Mouse (Mus musculus): ENCODE measurements around the gene Max. TPM values are rescaled to one million over a fixed set of nuclear protein-coding genes. Genes with fewer than 3 reads are reported as not detected.
A peak's percentile ranks its signal among the peaks of the same experiment; 100 is the strongest.

Gene Max
- total RNA-seq, 2 experiments from 2014 or later, result 26.4 to 35.6 TPM

GRCm38 (mm10) chr12:76961052-76961931 is 709 bp downstream of the Max start:
- intact Hi-C loops (cut with DNase I; ENCODE audit: low total_unique reads), result no loop called here
- DNase-seq, result peak; percentile 51

GRCm38 (mm10) chr12:76957688-76958087 is 4.3 kb downstream of the Max start:
- intact Hi-C loops (cut with DNase I; ENCODE audit: low total_unique reads), result no loop called here
- DNase-seq, result no peak

- peak; percentile 85 for DNase-seq
- intact Hi-C loops (cut with DNase I; ENCODE audit: low total_unique reads), result no loop called here
Measured at GRCm38 (mm10) chr12:76954698-76955423, 7.1 kb downstream of the Max start.

GRCm38 (mm10) chr12:76953750-76954363 is 8.1 kb downstream of the Max start:
- no peak for DNase-seq
- intact Hi-C loops (cut with DNase I; ENCODE audit: low total_unique reads), result no loop called here

GRCm38 (mm10) chr12:76950330-76950729 is 11.7 kb downstream of the Max start:
- intact Hi-C loops (cut with DNase I; ENCODE audit: low total_unique reads), result no loop called here
- DNase-seq, result no peak

GRCm38 (mm10) chr12:76948781-76949180 is 13.2 kb downstream of the Max start:
- intact Hi-C loops (cut with DNase I; ENCODE audit: low total_unique reads), result no loop called here
- no peak for DNase-seq

- intact Hi-C loops (cut with DNase I; ENCODE audit: low total_unique reads), result no loop called here
- no peak for DNase-seq
Measured at GRCm38 (mm10) chr12:76948185-76948584, 13.8 kb downstream of the Max start.

- intact Hi-C loops (cut with DNase I; ENCODE audit: low total_unique reads), result no loop called here
- DNase-seq, result no peak
Measured at GRCm38 (mm10) chr12:76947487-76947886, 14.5 kb downstream of the Max start.

- intact Hi-C loops (cut with DNase I; ENCODE audit: low total_unique reads), result no loop called here
- no peak for DNase-seq
Measured at GRCm38 (mm10) chr12:76943466-76943865, 18.5 kb downstream of the Max start.

- no peak for DNase-seq
- intact Hi-C loops (cut with DNase I; ENCODE audit: low total_unique reads), result no loop called here
Measured at GRCm38 (mm10) chr12:76943046-76943445, 19.0 kb downstream of the Max start.

GRCm38 (mm10) chr12:76942476-76942875 is 19.5 kb downstream of the Max start:
- no peak for DNase-seq

GRCm38 (mm10) chr12:76941524-76941923 is 20.5 kb downstream of the Max start:
- DNase-seq, result no peak
- intact Hi-C loops (cut with DNase I; ENCODE audit: low total_unique reads), result no loop called here

More at GRCm38 (mm10) chr12:76942476-76942875, 19.5 kb downstream of the Max start:
- intact Hi-C loops (cut with DNase I; ENCODE audit: low total_unique reads), result no loop called here

GRCm38 (mm10) chr12:76938013-76938412 is 24.0 kb downstream of the Max start:
- DNase-seq, result no peak
- intact Hi-C loops (cut with DNase I; ENCODE audit: low total_unique reads), result no loop called here

- DNase-seq, result no peak
- intact Hi-C loops (cut with DNase I; ENCODE audit: low total_unique reads), result no loop called here
Measured at GRCm38 (mm10) chr12:76936211-76936610, 25.8 kb downstream of the Max start.

- no peak for DNase-seq
- intact Hi-C loops (cut with DNase I; ENCODE audit: low total_unique reads), result no loop called here
Measured at GRCm38 (mm10) chr12:76934438-76934837, 27.6 kb downstream of the Max start.

GRCm38 (mm10) chr12:76932688-76933060 is 29.3 kb downstream of the Max start:
- intact Hi-C loops (cut with DNase I; ENCODE audit: low total_unique reads), result no loop called here
- no peak for DNase-seq

- DNase-seq, result no peak
- intact Hi-C loops (cut with DNase I; ENCODE audit: low total_unique reads), result no loop called here
Measured at GRCm38 (mm10) chr12:76931739-76932687, 30.0 kb downstream of the Max start.

- DNase-seq, result no peak
- intact Hi-C loops (cut with DNase I; ENCODE audit: low total_unique reads), result no loop called here
Measured at GRCm38 (mm10) chr12:76930177-76930576, 31.8 kb downstream of the Max start.

GRCm38 (mm10) chr12:76927539-76927938 is 34.5 kb downstream of the Max start:
- no peak for DNase-seq
- intact Hi-C loops (cut with DNase I; ENCODE audit: low total_unique reads), result no loop called here

All from gastrocnemius, postnatal 14 days (tissue).